Mouse (Mus musculus) testis, adult 2 months (tissue): ENCODE results near the gene Mthfd2.

Source experiments
- CTCF ChIP-seq: fragments of 200-500 bp; IDR thresholded peaks from 2 replicates; pipeline ENCODE4 v1.5.1; 2012; ENCODE audit warnings: low read depth, mild to moderate bottlenecking, inconsistent platforms, low read length, moderate library complexity; ENCODE audit not compliant: control insufficient read depth, insufficient read depth, insufficient replicate concordance
- POLR2A ChIP-seq: fragments of 200-500 bp; IDR thresholded peaks from 2 replicates; pipeline ENCODE4 v1.6.1; 2012; ENCODE audit warnings: low read depth, mild to moderate bottlenecking, inconsistent platforms, low read length, moderate library complexity; ENCODE audit not compliant: control insufficient read depth

DNA sequence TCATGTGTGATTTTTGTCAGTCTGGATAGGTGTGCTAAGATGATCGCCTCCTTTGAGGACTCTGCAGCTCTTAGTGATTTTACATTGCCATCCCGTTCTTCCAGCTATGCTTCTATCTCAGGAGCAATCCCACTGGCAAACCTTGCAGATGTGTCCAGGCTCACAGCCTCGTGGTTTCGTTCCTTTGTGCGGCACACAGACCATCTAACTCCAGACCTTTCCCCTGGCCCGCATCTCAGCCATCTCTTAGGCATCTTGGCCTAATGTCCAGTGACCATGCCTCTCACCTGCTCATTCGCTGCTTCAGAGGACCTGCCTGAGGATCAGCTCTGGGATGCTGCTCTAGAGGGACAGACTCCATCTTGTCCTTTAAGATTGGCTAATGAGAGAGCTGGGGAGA, 24.5 kb upstream of the Mthfd2 start:
- TF ChIP-seq POLR2A, result no peak
- no peak for TF ChIP-seq CTCF
